Mouse (Mus musculus) limb, embryonic 14.5 days (tissue): ENCODE results near the gene S100pbp. TPM values are rescaled to one million over a fixed set of nuclear protein-coding genes. Genes with fewer than 3 reads are reported as not detected.

ENCODE experiments used
- ATAC-seq: fragments of 200-750 bp; cut with Nextera tagmentation; 2 replicates; pipeline ENCODE4 v1.8.0; 2017; ENCODE audit warnings: low read depth, moderate number of reproducible peaks, moderate TSS enrichment; ENCODE audit not compliant: low FRiP score
- DNase-seq: peaks from one replicate; pipeline ENCODE4 v3.0.0-alpha.2; 2015; ENCODE audit warnings: low spot score
- H3K27ac ChIP-seq: fragments of 300-500 bp; sonication (generic); replicated peaks from 2 replicates; pipeline ENCODE4 v1.5.1; 2014; ENCODE audit warnings: low read depth, mild to moderate bottlenecking, low read length, moderate library complexity, mixed read lengths
- H3K27me3 ChIP-seq: fragments of 300-500 bp; sonication (generic); 2 replicates; pipeline ENCODE4 v1.6.1; 2014; ENCODE audit warnings: low read length, mixed read lengths; ENCODE audit not compliant: control insufficient read depth, insufficient read depth
- H3K36me3 ChIP-seq: fragments of 300-500 bp; sonication (generic); 2 replicates; pipeline ENCODE4 v1.6.1; 2014; ENCODE audit warnings: mild to moderate bottlenecking, low read length, moderate library complexity, mixed read lengths; ENCODE audit not compliant: control insufficient read depth, insufficient read depth
- H3K4me1 ChIP-seq: fragments of 300-500 bp; sonication (generic); 2 replicates; pipeline ENCODE4 v1.6.1; 2014; ENCODE audit warnings: antibody characterized with exemption, low read length, mixed read lengths; ENCODE audit not compliant: control insufficient read depth, insufficient read depth
- H3K4me2 ChIP-seq: fragments of 300-500 bp; sonication (generic); replicated peaks from 2 replicates; pipeline ENCODE4 v1.6.1; 2014; ENCODE audit warnings: low read depth, mild to moderate bottlenecking, low read length, moderate library complexity; ENCODE audit not compliant: severe bottlenecking
- H3K4me3 ChIP-seq: fragments of 300-500 bp; sonication (generic); replicated peaks from 2 replicates; pipeline ENCODE4 v1.5.1; 2014; ENCODE audit warnings: low read length
- H3K9ac ChIP-seq: fragments of 300-500 bp; sonication (generic); 2 replicates; pipeline ENCODE4 v1.6.1; 2014; ENCODE audit warnings: mild to moderate bottlenecking, low read depth, low read length, moderate library complexity; ENCODE audit not compliant: severe bottlenecking
- H3K9me3 ChIP-seq: fragments of 300-500 bp; sonication (generic); 2 replicates; pipeline ENCODE4 v1.6.1; 2016; ENCODE audit warnings: low read length; ENCODE audit not compliant: control insufficient read depth
- POLR2A ChIP-seq: fragments of 200-500 bp; IDR thresholded peaks from 2 replicates; pipeline ENCODE4 v1.8.0; 2012; ENCODE audit warnings: inconsistent platforms, mild to moderate bottlenecking, moderate library complexity, borderline replicate concordance; ENCODE audit not compliant: insufficient read depth, insufficient read length; ENCODE audit errors: extremely low read depth
- WGBS: fragments of 180-500 bp; shearing (Covaris S2); extraction: QIAGEN DNeasy Blood & Tissue Kit; methylation state at CpG from one replicate; pipeline ENCODE4 v1.1.7; 2014; 5-methylcytosine and 5-hydroxymethylcytosine counted together
- polyA plus RNA-seq, 2 experiments: library from polyadenylated mRNA; depleted of rRNA in 1 of 2; stranded (reverse) in 1 of 2; unstranded in 1 of 2; fragments of >200 nt; fragmentation: Nextera tagmentation in 1 of 2; extraction: Ambion mirVana in 1 of 2; gene quantifications; 2 replicates each; pipeline versions ENCODE4 v1.2.1 to v1.2.3; 2012 to 2014

S100pbp gene
- polyA plus RNA-seq, 2 experiments, result 14.9 to 59.9 TPM

- no peak for ATAC-seq
Observed at GRCm38 (mm10) chr4:129108624-129109023, 80.9 kb downstream of the S100pbp start.

GRCm38 (mm10) chr4:129107348-129107899 is 82.1 kb downstream of the S100pbp start:
- H3K36me3 ChIP-seq, result no peaks in the 10 kb centered on the region
- no peak for TF ChIP-seq POLR2A
- no peak overlapping the region for H3K9ac ChIP-seq
- ATAC-seq (no peak), DNase-seq (no peak)
- no peaks in the 10 kb centered on the region for H3K9me3 ChIP-seq
- H3K27me3 ChIP-seq, result peaks cover 22% of the 10 kb centered on the region
- WGBS, result 60% methylated on average over 10 of the region's 10 CpGs
- no peak overlapping the region for H3K4me3 ChIP-seq
- H3K4me1 ChIP-seq, result peaks cover 4% of the 10 kb centered on the region; the same call in 1 of the 2 replicates
- no peak overlapping the region for H3K27ac ChIP-seq
- H3K4me2 ChIP-seq, result no peak overlapping the region

More at GRCm38 (mm10) chr4:129108624-129109023, 80.9 kb downstream of the S100pbp start:
- no peak for DNase-seq
- Histone ChIP-seq H3K27ac (no peak overlapping the region), H3K4me1 (peaks cover 4% of the 10 kb centered on the region; the same call in 1 of the 2 replicates), H3K4me2 (no peak overlapping the region), H3K9me3 (no peaks in the 10 kb centered on the region), H3K36me3 (no peaks in the 10 kb centered on the region), H3K27me3 (peaks cover 22% of the 10 kb centered on the region), H3K9ac (no peak overlapping the region), H3K4me3 (no peak overlapping the region)
- WGBS, result 64% methylated on average over 7 of the region's 7 CpGs
- TF ChIP-seq POLR2A, result no peak

- no peak for TF ChIP-seq POLR2A
- Histone ChIP-seq H3K4me2 (peak overlapping the region; percentile 43; the same call in 1 of the 2 replicates), H3K9ac (peak overlapping the region; percentile 40; the same call in 1 of the 2 replicates), H3K4me1 (peaks cover 4% of the 10 kb centered on the region; the same call in 1 of the 2 replicates), H3K9me3 (no peaks in the 10 kb centered on the region), H3K27me3 (peaks cover 22% of the 10 kb centered on the region), H3K27ac (no peak overlapping the region), H3K36me3 (no peaks in the 10 kb centered on the region), H3K4me3 (peak overlapping the region; percentile 29)
- DNase-seq (no peak), ATAC-seq (no peak)
- 15% methylated on average over 9 of the region's 9 CpGs for WGBS
Observed at GRCm38 (mm10) chr4:129106073-129106472, 83.5 kb downstream of the S100pbp start.

GRCm38 (mm10) chr4:129105356-129105755 is 84.2 kb downstream of the S100pbp start, which contains the start of gene Tmem54:
Tmem54 (plus strand) TSS chr4:129105548.
- Histone ChIP-seq H3K27ac (no peak within 1 kb of the TSS), H3K4me3 (peak within 1 kb of the TSS; percentile 29), H3K27me3 (peaks cover 22% of the 10 kb centered on the region), H3K9ac (peak within 1 kb of the TSS; percentile 40), H3K4me2 (peak within 1 kb of the TSS; percentile 43), H3K9me3 (no peaks in the 10 kb centered on the region), H3K36me3 (no peaks in the 10 kb centered on the region), H3K4me1 (peaks cover 4% of the 10 kb centered on the region; the same call in 1 of the 2 replicates)
- ATAC-seq (no peak), DNase-seq (no peak)
- WGBS, result 2% methylated on average over 30 of the region's 40 CpGs
- TF ChIP-seq POLR2A, result no peak

GRCm38 (mm10) chr4:129102133-129102829 is 87.2 kb downstream of the S100pbp start:
- no peak for TF ChIP-seq POLR2A
- peaks cover 4% of the 10 kb centered on the region; the same call in 1 of the 2 replicates for H3K4me1 ChIP-seq
- whole genome bisulfite sequencing, result 83% methylated on average over 14 of the region's 14 CpGs
- H3K9me3 ChIP-seq, result no peaks in the 10 kb centered on the region
- no peaks in the 10 kb centered on the region for H3K36me3 ChIP-seq
- DNase-seq, result no peak
- no peak for ATAC-seq
- no peak overlapping the region for H3K9ac ChIP-seq
- H3K4me2 ChIP-seq, result no peak overlapping the region
- H3K4me3 ChIP-seq, result no peak overlapping the region
- no peak overlapping the region for H3K27ac ChIP-seq
- H3K27me3 ChIP-seq, result peaks cover 22% of the 10 kb centered on the region

Other genes starting within 250 kb of the S100pbp start
- 30.7 and 32.8 TPM in 2 replicates for gene Azin2, start 227.3 kb downstream of the S100pbp start, polyA plus RNA-seq (2012; rRNA removed)
- 26.5 and 34.3 TPM in 2 replicates for gene Azin2, start 227.3 kb downstream of the S100pbp start, polyA plus RNA-seq (2014; fragmentation: Nextera tagmentation; extraction: Ambion mirVana)
- 94.7 and 127 TPM in 2 replicates for gene Ak2, start 197.8 kb downstream of the S100pbp start, polyA plus RNA-seq (2012; rRNA removed)
- 153 and 165 TPM in 2 replicates for gene Ak2, start 197.8 kb downstream of the S100pbp start, polyA plus RNA-seq (2014; fragmentation: Nextera tagmentation; extraction: Ambion mirVana)
- 28.1 and 29.1 TPM in 2 replicates for gene Rnf19b, start 131.5 kb downstream of the S100pbp start, polyA plus RNA-seq (2012; rRNA removed)
- 9.9 and 10.0 TPM in 2 replicates for gene Rnf19b, start 131.5 kb downstream of the S100pbp start, polyA plus RNA-seq (2014; fragmentation: Nextera tagmentation; extraction: Ambion mirVana)
- gene Tmem54, start 84.2 kb downstream of the S100pbp start, polyA plus RNA-seq (2012; rRNA removed), result 8.8 and 9.9 TPM in 2 replicates
- gene Tmem54, start 84.2 kb downstream of the S100pbp start, polyA plus RNA-seq (2014; fragmentation: Nextera tagmentation; extraction: Ambion mirVana), result 11.1 and 13.3 TPM in 2 replicates
- 2.1 and 2.4 TPM in 2 replicates for gene Hpca, start 67.7 kb downstream of the S100pbp start, polyA plus RNA-seq (2012; rRNA removed)
- gene Hpca, start 67.7 kb downstream of the S100pbp start, polyA plus RNA-seq (2014; fragmentation: Nextera tagmentation; extraction: Ambion mirVana), result 0.39 and 0.94 TPM in 2 replicates
- gene Fndc5, start 52.7 kb downstream of the S100pbp start, polyA plus RNA-seq (2012; rRNA removed), result 32.8 and 32.9 TPM in 2 replicates
- 25.2 and 31.0 TPM in 2 replicates for gene Fndc5, start 52.7 kb downstream of the S100pbp start, polyA plus RNA-seq (2014; fragmentation: Nextera tagmentation; extraction: Ambion mirVana)
- gene Yars, start within 50 bp of the S100pbp start, polyA plus RNA-seq (2012; rRNA removed), result 37.7 and 50.3 TPM in 2 replicates
- 78.7 and 79.5 TPM in 2 replicates for gene Yars, start within 50 bp of the S100pbp start, polyA plus RNA-seq (2014; fragmentation: Nextera tagmentation; extraction: Ambion mirVana)
- 17.1 and 22.5 TPM in 2 replicates for gene C77080, start 71.7 kb upstream of the S100pbp start, polyA plus RNA-seq (2012; rRNA removed)
- gene C77080, start 71.7 kb upstream of the S100pbp start, polyA plus RNA-seq (2014; fragmentation: Nextera tagmentation; extraction: Ambion mirVana), result 7.6 and 9.2 TPM in 2 replicates
- gene Sync, start 97.9 kb upstream of the S100pbp start, polyA plus RNA-seq (2012; rRNA removed), result 3.9 and 5.3 TPM in 2 replicates
- gene Sync, start 97.9 kb upstream of the S100pbp start, polyA plus RNA-seq (2014; fragmentation: Nextera tagmentation; extraction: Ambion mirVana), result 4.6 and 6.1 TPM in 2 replicates
- gene Rbbp4, start 145.6 kb upstream of the S100pbp start, polyA plus RNA-seq (2012; rRNA removed), result 112 and 128 TPM in 2 replicates
- 331 and 346 TPM in 2 replicates for gene Rbbp4, start 145.6 kb upstream of the S100pbp start, polyA plus RNA-seq (2014; fragmentation: Nextera tagmentation; extraction: Ambion mirVana)
- 26.4 and 36.6 TPM in 2 replicates for gene Zbtb8os, start 146.0 kb upstream of the S100pbp start, polyA plus RNA-seq (2012; rRNA removed)
- 44.4 TPM in 2 replicates for gene Zbtb8os, start 146.0 kb upstream of the S100pbp start, polyA plus RNA-seq (2014; fragmentation: Nextera tagmentation; extraction: Ambion mirVana)
- gene Zbtb8a, start 188.4 kb upstream of the S100pbp start, polyA plus RNA-seq (2012; rRNA removed), result 16.2 and 16.8 TPM in 2 replicates
- 5.6 and 7.1 TPM in 2 replicates for gene Zbtb8a, start 188.4 kb upstream of the S100pbp start, polyA plus RNA-seq (2014; fragmentation: Nextera tagmentation; extraction: Ambion mirVana)